Mouse (Mus musculus): ENCODE measurements around the gene Fam92b. TPM values are rescaled to one million over a fixed set of nuclear protein-coding genes. Genes with fewer than 3 reads are reported as not detected.

The Fam92b gene
- total RNA-seq, 1 experiment from 2014 or later: not detected

DNA sequence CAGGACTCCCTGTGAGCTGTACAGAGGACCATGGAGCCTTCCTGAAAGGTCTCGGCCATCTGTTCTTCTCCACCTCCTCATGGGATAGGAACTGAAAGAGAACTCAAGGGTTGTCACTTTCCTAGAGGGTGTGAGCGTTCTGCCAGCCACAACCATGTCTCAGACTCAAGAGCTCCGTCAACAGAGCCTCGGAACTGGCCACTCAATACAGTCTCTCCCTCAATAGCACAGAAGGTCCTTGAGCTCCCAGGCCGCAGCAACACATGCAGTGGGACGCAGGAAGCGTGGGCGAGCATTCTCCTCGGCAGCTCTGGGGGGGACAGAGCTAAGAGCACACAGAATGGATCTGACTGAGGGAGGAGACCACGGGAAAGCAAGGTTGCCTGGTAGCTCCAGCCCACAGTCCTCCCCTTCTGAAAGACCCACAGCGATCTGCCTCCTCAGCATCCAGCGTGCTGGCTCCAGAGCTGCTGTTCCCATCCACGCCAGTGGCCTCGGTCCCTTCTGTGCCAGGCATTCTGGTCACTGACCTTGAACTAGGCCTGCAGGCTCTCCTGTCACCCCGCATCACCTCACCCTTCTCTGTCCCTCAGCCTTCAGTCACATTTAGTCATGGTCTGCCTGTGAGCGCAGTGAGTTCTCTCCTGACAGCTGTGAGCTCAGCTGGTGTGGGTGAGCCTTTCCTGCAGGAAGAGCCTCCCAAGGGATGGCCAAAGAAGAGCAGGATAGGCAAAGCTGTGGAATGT lies 15.4 kb downstream of the Fam92b start:
- no peak for ATAC-seq (replicated peaks; ENCODE audit: low read depth, poor library complexity, severe bottlenecking)

DNA sequence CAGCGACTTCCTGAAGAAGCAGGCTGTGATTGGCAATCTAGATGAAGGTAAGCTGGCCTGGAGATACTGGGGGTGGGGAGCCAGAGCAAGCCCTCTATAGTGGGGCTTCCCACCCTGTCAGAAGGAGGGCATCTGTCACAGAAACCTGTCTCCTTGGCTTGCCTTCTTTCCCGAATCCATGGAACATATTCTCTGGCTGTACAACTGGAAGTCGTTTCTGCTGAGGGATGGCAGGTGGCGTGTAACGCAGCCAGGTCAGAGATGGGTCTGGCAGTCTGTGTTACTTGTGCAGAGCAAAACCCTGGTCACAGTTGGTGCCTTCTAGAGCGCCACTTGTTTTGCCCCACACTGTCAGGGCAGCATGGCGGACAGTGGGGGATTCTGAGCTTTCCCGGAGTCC lies 16.9 kb downstream of the Fam92b start:
- no peak for ATAC-seq (replicated peaks; ENCODE audit: low read depth, poor library complexity, severe bottlenecking)

DNA sequence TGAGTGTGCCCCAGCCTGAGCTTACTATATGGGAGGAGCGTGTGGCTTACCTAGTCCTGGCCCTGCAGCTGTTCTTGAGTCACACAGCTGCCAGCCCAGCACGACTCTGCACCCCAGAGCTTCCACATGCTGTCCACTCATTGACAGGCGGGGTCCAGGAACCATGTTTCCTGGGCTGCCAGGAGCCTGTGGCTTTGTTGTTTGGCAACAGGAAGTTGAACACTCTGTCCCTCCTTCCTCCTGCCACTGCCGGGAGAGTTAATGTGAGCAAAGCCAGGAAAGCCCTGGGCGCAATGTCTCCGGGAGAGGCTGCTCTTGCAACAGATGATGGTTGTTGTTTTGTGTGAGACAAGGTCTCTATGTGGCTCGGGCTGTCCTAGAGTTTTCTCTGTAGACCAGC lies 24.6 kb downstream of the Fam92b start:
- peak; percentile 85 for ATAC-seq (replicated peaks; ENCODE audit: low read depth, poor library complexity, severe bottlenecking)

- no peak for ATAC-seq (replicated peaks; ENCODE audit: low read depth, poor library complexity, severe bottlenecking)
These were observed 26.1 kb downstream of the Fam92b start for GRCm38 (mm10) chr8:120151151-120151550.

DNA sequence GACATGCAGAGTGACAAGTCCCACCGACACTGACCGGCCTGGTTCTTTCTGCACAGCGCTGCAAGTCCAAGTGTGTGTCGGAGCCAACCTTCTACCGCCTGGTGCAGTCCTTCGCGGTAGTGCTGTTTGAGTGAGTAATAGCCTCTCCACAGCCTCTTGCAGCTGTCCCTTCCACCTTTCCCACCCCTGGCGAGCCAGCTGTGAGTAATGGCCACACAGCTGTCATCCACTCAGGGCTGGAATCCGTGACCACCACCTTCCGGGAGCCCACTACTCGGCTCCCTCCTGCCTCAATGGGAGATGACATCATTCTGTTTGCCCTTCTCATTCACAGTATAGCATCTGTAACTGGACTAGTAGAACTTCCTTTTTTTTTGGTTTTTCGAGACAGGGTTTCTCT lies 27.2 kb downstream of the Fam92b start:
- no peak for ATAC-seq (replicated peaks; ENCODE audit: low read depth, poor library complexity, severe bottlenecking)

DNA sequence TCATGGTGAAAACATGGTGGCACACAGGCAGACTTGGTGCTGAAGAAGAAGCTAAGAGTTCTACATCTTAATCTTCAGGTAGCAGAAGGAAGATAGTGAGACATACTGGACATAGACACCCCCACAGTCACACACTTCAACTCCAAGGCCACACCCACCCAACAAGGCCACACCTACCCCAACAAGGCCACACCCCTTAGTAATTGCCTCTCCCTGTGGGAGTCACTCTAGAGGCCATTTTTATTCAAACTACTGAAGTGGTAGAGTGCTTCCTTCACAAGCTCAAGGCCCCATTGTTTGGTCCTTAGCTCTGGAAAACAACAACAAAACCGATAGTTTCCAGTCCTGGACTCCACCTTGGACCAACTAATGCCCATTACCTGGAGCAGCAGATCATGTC lies 31.2 kb downstream of the Fam92b start:
- ATAC-seq (replicated peaks; ENCODE audit: low read depth, poor library complexity, severe bottlenecking): no peak

DNA sequence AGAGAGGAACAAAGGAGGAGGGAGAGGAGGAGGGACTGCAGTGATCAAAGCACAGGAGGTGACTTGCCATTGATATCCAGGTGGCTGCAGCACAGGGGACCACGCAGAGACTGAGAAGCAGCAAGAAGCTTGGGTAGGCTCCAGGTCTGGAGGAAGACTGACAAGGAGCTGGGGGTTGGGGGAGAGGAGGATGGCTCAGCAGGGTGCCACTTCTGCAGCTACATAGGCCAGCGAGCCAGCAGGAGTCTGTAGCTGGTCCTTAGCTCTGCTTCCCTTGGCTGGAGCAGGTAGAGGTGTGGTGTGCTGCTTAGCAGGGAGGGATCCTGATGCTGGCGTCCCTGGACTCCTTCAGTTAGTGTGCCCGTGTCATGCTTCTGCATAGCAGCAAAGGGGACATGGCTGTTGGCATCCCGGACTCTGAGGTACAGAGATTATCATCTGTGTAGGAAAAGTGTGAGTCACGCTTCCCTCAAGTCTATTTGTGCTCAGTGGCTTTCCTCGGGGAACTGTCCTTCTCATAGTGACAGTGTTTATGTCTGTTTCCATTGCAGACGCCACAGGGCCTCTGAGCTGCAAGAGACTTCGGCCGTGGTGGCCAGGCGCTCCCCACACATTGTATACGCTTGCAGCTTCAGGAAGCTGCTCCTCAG lies 32.5 kb downstream of the Fam92b start:
- ATAC-seq (replicated peaks; ENCODE audit: low read depth, poor library complexity, severe bottlenecking): no peak

DNA sequence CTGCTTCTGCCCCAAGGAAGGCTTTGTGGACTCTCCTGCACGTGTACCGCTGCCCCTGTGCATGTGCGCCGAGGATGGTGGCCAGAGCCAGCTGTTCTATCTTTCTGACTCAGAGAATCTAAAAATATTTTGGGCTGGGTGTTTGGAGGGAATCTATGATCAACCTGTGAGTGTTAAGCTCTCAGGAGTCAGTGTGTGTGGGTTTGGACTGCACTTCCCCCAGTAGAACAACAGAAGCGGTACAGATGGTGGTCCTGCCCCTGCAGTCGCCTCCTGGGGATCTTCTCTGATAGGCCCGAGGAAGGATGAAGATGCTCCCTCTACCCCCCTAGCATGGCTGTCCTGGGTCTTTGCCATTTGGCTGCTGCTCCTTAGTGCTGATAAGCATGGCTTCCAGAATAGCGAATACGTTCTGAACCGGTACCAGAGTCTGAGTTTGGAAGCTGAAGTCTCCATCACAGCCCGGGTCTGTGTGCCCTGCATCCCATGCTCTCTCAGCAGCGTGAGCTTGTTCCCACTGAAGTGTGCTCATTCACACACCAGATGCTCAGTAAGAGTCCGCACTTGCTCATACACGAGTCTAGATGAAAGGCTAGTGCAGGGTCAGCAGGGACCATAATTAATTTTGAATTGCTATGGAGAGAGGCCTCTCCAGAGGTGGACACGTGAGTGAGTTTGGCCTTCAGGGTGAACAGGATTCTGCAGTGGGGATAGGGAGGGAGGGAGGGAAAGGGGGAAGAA lies 33.2 kb downstream of the Fam92b start:
- no peak for ATAC-seq (replicated peaks; ENCODE audit: low read depth, poor library complexity, severe bottlenecking)

DNA sequence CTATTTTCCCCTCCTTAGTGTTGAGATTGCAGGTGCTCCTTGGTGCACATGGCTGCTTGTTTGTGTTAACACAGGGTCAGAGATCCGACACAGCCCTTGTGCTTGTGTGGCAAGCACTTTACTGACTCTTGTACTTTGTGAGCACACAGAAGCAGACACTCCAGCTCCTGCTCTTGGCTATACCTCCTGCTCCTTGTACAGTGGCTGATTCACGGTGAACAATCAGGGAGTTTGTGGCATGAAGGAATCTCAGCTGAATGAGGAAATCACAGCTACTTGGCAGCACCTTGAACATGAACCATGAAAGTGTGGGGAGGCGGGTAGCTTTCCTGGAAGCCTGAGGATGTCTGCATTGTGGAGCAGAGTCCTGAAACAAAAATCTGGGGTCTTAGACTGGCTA lies 36.5 kb downstream of the Fam92b start:
- no peak for ATAC-seq (replicated peaks; ENCODE audit: low read depth, poor library complexity, severe bottlenecking)

- ATAC-seq (replicated peaks; ENCODE audit: low read depth, poor library complexity, severe bottlenecking): no peak
These were observed 38.3 kb downstream of the Fam92b start for GRCm38 (mm10) chr8:120138958-120139357.

DNA sequence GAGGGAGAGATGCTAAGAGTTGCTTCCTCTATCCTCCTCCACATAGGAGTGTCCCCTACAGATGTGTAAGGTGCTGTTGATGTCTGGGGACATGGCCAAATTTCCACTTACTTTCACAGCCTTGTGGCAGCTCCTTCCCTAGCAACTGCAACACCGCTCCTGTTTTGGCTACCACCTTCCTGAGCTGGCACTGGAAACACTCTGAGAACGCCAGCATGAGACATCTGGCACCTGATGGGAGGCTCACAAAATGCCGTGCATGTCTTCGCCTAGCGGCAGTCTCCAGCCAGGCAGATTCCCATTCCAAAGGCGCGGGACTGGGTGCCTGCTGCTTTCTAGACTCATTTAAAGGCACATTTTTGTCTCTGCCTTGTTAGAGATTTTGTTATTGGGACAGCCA lies 40.6 kb downstream of the Fam92b start:
- ATAC-seq (replicated peaks; ENCODE audit: low read depth, poor library complexity, severe bottlenecking): no peak

DNA sequence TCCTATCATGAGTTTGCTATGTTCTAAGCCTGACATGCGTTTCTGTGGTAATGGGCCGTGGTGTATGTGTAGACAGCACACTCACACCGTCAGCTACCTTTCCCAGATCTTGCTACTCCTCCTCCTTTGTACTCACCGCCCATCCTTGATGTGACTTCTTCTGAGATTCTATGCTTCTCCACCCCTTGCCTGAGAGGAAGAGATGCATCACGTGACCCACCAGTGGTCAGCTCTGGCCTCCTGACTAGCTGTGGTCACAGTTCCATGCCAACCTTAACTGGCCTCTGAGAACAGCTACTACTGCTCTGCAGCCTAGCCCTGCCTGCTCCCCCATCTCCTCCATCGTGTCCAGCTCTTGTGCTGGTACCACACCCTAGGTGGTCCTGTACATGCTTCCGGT lies 41.6 kb downstream of the Fam92b start:
- no peak for ATAC-seq (replicated peaks; ENCODE audit: low read depth, poor library complexity, severe bottlenecking)

GRCm38 (mm10) chr8:120133169-120133568 lies 44.1 kb downstream of the Fam92b start:
- ATAC-seq (replicated peaks; ENCODE audit: low read depth, poor library complexity, severe bottlenecking): no peak

DNA sequence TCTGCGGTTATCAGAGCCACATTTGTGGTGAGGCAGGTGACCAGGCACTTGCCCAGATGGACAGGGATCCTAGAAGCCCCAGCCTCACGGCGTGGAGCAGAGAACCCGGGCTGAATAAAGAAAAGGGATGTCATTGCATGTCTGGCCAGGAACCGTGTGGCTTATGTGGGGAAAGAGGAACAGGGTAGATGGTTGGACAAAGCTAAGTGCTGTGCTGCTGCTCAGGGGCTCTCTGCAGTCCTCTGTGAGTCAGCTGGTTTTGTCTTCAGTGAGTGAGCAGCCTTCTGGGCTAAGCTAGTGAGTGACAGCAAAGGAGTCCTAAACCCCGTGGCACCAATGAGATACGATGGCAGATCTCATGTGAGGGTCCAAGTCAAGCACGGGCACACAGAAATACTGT lies 46.1 kb downstream of the Fam92b start:
- ATAC-seq (replicated peaks; ENCODE audit: low read depth, poor library complexity, severe bottlenecking): peak; percentile 91

DNA sequence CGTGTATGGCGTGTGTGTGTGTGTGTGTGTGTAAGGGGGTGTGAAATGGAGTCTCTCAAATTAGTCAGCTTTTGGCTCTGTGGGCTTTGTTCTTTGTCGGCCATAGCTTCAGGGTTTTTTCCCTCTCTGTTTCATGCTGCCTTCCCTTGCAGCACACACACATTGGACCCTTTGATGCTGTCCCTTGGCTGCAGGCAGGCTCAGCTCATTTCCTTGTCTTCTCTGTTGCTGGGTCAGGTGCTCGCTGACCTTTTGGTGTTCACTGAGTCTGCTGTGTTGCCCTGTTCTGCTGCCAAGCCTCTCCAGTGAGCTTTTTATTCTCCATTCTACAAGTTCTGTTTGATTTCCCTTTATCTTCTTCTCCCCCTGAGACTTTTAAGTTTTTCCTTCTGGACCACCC lies 47.7 kb downstream of the Fam92b start:
- ATAC-seq (replicated peaks; ENCODE audit: low read depth, poor library complexity, severe bottlenecking): no peak

GRCm38 (mm10) chr8:120126357-120127161 lies 50.7 kb downstream of the Fam92b start:
- no peak for ATAC-seq (replicated peaks; ENCODE audit: low read depth, poor library complexity, severe bottlenecking)

DNA sequence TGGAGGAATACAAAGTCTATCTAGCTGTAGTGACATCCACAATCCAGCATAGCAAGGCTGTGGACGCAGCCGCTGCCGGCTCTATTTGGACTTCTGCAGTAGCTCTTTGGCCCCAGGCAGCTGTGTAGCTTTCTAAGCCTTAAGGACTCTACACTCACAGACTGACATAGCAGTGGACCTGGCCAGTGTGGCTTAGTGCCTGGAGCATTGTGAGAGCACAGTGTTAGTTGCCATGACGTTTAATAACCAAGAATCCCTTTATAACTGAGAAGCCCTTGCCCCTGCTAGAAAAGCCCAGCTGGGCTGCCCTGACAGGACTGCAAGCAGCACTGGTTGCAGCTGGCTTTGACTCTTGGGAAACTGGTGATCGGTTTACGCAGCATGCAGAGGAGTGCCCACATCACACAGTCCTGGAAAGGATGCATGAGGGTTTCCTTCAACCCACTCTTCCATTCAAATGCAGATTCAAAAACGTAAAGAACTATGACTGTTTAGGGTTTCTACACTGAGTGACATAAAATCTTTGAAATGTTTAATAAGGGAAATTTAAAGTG lies 52.4 kb downstream of the Fam92b start:
- ATAC-seq (replicated peaks; ENCODE audit: low read depth, poor library complexity, severe bottlenecking): no peak

DNA sequence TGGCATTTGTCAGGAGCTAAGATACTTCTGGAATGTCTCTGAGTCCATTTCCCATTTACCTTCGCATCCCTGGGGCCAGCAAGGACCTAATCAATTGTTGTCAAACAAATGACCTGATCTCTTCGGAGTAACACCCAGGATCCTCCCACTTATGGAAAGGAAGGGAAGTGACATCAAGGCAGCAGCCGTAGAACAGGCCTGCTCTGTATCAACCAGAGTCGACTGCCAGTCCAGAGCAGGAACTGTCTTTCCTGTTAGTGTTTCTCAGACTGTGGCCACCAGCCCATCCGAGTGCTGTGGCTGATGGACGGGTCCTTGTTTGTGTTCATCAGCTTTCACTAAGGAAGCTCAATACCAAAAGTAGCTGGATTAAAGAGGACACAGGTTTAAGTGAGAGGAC lies 53.0 kb downstream of the Fam92b start:
- no peak for ATAC-seq (replicated peaks; ENCODE audit: low read depth, poor library complexity, severe bottlenecking)

- ATAC-seq (replicated peaks; ENCODE audit: low read depth, poor library complexity, severe bottlenecking): no peak
These were observed 56.3 kb downstream of the Fam92b start for GRCm38 (mm10) chr8:120120951-120121350.

- 0 out of 2 replicates have a peak, but pooled peaks have one; percentile 43 for ATAC-seq (replicated peaks; ENCODE audit: low read depth, poor library complexity, severe bottlenecking)
These were observed 57.3 kb downstream of the Fam92b start for GRCm38 (mm10) chr8:120119931-120120330.

Data from common myeloid progenitor, adult 5-6 weeks (primary cell).